Mouse (Mus musculus): ENCODE measurements at regions not wholly inside any gene's neighbourhood (a gene's known extent, or its start where the extent isn't known, plus 50 kb on each side); places are given as distances from the start of the nearest gene placed in this dataset.
A peak's percentile ranks its signal among the peaks of the same experiment; 100 is the strongest.

- peak; percentile 22 to 35 for DNase-seq
These were observed 1832.0 kb upstream of the Pcdh7 start for GRCm38 (mm10) chr5:55885658-55886312.

GRCm38 (mm10) chr5:55891729-55892308 is 1825.9 kb upstream of the Pcdh7 start:
- no peak for DNase-seq

GRCm38 (mm10) chr5:55941494-55941893 is 1776.3 kb upstream of the Pcdh7 start:
- no peak for DNase-seq

GRCm38 (mm10) chr5:55976505-55976904 is 1741.3 kb upstream of the Pcdh7 start:
- no peak for DNase-seq

- no peak for DNase-seq
These were observed 1709.9 kb upstream of the Pcdh7 start for GRCm38 (mm10) chr5:56007861-56008260.

GRCm38 (mm10) chr5:56020463-56020862 is 1697.3 kb upstream of the Pcdh7 start:
- DNase-seq: no peak

Data from cerebellum, postnatal 25 days (tissue).